Mouse (Mus musculus) 3134 (cell line): ENCODE data around the gene Plcz1.

Experiments used
- DNase-seq: peaks from one replicate; pipeline ENCODE4 v3.0.0-alpha.2; 2011; ENCODE audit warnings: low spot score; ENCODE audit not compliant: insufficient read length; ENCODE audit errors: extremely low read depth

Gene Plcz1

GRCm38 (mm10) chr6:140041357-140041756 lies at the start of gene Plcz1:
Gene Plcz1, minus strand, starts transcription at chr6:140041457.
- DNase-seq = no peak

- DNase-seq = no peak
Measured at GRCm38 (mm10) chr6:140089855-140090254, 48.6 kb upstream of the Plcz1 start.

- DNase-seq = peak; percentile 9
Measured at GRCm38 (mm10) chr6:140081739-140082138, 40.5 kb upstream of the Plcz1 start.

- DNase-seq = no peak
Measured at GRCm38 (mm10) chr6:140080933-140081332, 39.7 kb upstream of the Plcz1 start.

- DNase-seq = no peak
Measured at GRCm38 (mm10) chr6:140069177-140069576, 27.9 kb upstream of the Plcz1 start.

- DNase-seq = no peak
Measured at GRCm38 (mm10) chr6:140054271-140054928, 13.1 kb upstream of the Plcz1 start.

- no peak for DNase-seq
Measured at GRCm38 (mm10) chr6:140051476-140051875, 10.2 kb upstream of the Plcz1 start.

GRCm38 (mm10) chr6:140040952-140041351 lies 305 bp downstream of the Plcz1 start, which contains the start of gene Capza3:
Gene Capza3, plus strand, starts transcription at chr6:140041252.
- no peak for DNase-seq

- no peak for DNase-seq
Measured at GRCm38 (mm10) chr6:140024404-140024803, 16.9 kb downstream of the Plcz1 start.

GRCm38 (mm10) chr6:140005181-140005580 lies 36.1 kb downstream of the Plcz1 start:
- no peak for DNase-seq

GRCm38 (mm10) chr6:139989597-139989996 lies 51.7 kb downstream of the Plcz1 start:
- no peak for DNase-seq

- DNase-seq = no peak
Measured at GRCm38 (mm10) chr6:139989075-139989474, 52.2 kb downstream of the Plcz1 start.

GRCm38 (mm10) chr6:139986564-139986963 lies 54.7 kb downstream of the Plcz1 start:
- no peak for DNase-seq

- DNase-seq = no peak
Measured at GRCm38 (mm10) chr6:139984069-139984468, 57.2 kb downstream of the Plcz1 start.

- DNase-seq = no peak
Measured at GRCm38 (mm10) chr6:139981061-139981460, 60.2 kb downstream of the Plcz1 start.

- DNase-seq = no peak
Measured at GRCm38 (mm10) chr6:139978114-139978513, 63.1 kb downstream of the Plcz1 start.

- no peak for DNase-seq
Measured at GRCm38 (mm10) chr6:139974668-139975067, 66.6 kb downstream of the Plcz1 start.

- DNase-seq = no peak
Measured at GRCm38 (mm10) chr6:139971608-139972298, 69.5 kb downstream of the Plcz1 start.

- DNase-seq = no peak
Measured at GRCm38 (mm10) chr6:139966684-139967083, 74.6 kb downstream of the Plcz1 start.

GRCm38 (mm10) chr6:139964895-139965294 lies 76.4 kb downstream of the Plcz1 start:
- DNase-seq = no peak

- DNase-seq = no peak
Measured at GRCm38 (mm10) chr6:139963775-139964174, 77.5 kb downstream of the Plcz1 start.

- no peak for DNase-seq
Measured at GRCm38 (mm10) chr6:139957531-139958241, 83.6 kb downstream of the Plcz1 start.
